Mouse (Mus musculus) testis, adult 2 months (tissue): Measurements from ENCODE around the gene Sh3gl3. TPM values are rescaled to one million over a fixed set of nuclear protein-coding genes. Genes with fewer than 3 reads are reported as not detected.

Experiments used
- H3K27ac ChIP-seq: fragments of 200-500 bp; 2 replicates; pipeline ENCODE4 v1.5.1; 2012; ENCODE audit warnings: low read depth, low read length; ENCODE audit not compliant: control insufficient read depth, insufficient read depth
- H3K27me3 ChIP-seq: fragments of 200-500 bp; 2 replicates; pipeline ENCODE4 v1.6.1; 2012; ENCODE audit warnings: mild to moderate bottlenecking, low read length, moderate library complexity; ENCODE audit not compliant: control insufficient read depth, insufficient read depth
- H3K36me3 ChIP-seq: fragments of 200-500 bp; 2 replicates; pipeline ENCODE4 v1.6.1; 2012; ENCODE audit warnings: mild to moderate bottlenecking, low read length; ENCODE audit not compliant: control insufficient read depth, insufficient read depth
- H3K4me1 ChIP-seq: fragments of 200-500 bp; 2 replicates; pipeline ENCODE4 v1.6.1; 2012; ENCODE audit warnings: low read length; ENCODE audit not compliant: control insufficient read depth, insufficient read depth
- H3K4me3 ChIP-seq: fragments of 200-500 bp; 2 replicates; pipeline ENCODE4 v1.5.1; 2012; ENCODE audit warnings: low read depth, mild to moderate bottlenecking, low read length, moderate library complexity, mixed read lengths; ENCODE audit not compliant: control insufficient read depth
- CTCF ChIP-seq: fragments of 200-500 bp; IDR thresholded peaks from 2 replicates; pipeline ENCODE4 v1.5.1; 2012; ENCODE audit warnings: low read depth, mild to moderate bottlenecking, inconsistent platforms, low read length, moderate library complexity; ENCODE audit not compliant: control insufficient read depth, insufficient read depth, insufficient replicate concordance
- POLR2A ChIP-seq: fragments of 200-500 bp; IDR thresholded peaks from 2 replicates; pipeline ENCODE4 v1.6.1; 2012; ENCODE audit warnings: low read depth, mild to moderate bottlenecking, inconsistent platforms, low read length, moderate library complexity; ENCODE audit not compliant: control insufficient read depth
- polyA plus RNA-seq: library from polyadenylated mRNA; depleted of rRNA; stranded (reverse); fragments of >200 nt; gene quantifications from 2 replicates; pipeline ENCODE4 v1.2.3, GENCODE M21; 2012

Sh3gl3 gene
- polyA plus RNA-seq, 1 experiment = 81.4 TPM

DNA sequence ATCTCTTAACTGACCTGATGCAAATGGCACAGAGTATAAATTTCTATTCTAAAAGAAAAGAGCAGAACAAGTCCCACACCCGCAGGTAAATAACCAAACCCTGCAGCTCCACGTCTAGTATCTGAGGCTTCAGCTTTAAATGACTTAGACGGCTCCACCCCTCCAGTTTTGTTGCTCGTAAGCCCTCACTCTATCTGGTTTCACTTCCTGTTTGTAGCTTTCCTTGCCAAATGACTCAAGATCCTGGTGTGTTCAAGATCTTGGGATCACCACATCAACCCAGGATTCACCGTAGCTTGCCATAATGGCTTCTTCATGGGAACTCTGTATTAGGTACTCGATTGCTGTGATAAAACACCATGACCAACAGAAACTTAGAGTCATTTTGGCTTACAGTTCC, 157.2 kb downstream of the Sh3gl3 start:
- Histone ChIP-seq H3K36me3 (no peaks in the 10 kb centered on the region), H3K4me1 (peaks cover 9% of the 10 kb centered on the region), H3K27ac (no peak overlapping the region), H3K27me3 (no peaks in the 10 kb centered on the region), H3K4me3 (no peak overlapping the region)
- TF ChIP-seq POLR2A (no peak), CTCF (no peak)

DNA sequence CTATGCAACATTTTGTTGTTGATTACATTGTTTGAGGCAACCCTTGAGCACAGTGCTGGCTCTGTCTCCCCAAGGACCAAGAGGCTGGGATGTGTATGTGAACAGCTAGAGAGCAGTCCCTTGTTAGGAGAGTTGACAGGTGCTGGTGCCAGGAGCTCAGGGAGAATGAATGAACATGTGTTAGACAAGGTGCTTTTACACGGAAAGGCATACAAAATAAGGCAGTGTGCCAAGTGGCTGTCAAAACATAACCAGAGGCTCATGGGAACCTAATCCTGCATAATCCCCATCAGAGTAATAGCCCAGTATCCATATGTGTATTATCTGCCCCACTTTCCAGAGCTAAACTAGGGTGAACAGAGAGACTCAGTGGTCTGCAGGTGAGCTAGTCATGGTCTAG, 160.4 kb downstream of the Sh3gl3 start:
- H3K4me1 ChIP-seq = peaks cover 13% of the 10 kb centered on the region
- H3K36me3 ChIP-seq = no peaks in the 10 kb centered on the region
- TF ChIP-seq POLR2A = no peak
- TF ChIP-seq CTCF = no peak
- H3K4me3 ChIP-seq = no peak overlapping the region
- no peak overlapping the region for H3K27ac ChIP-seq
- no peaks in the 10 kb centered on the region for H3K27me3 ChIP-seq

DNA sequence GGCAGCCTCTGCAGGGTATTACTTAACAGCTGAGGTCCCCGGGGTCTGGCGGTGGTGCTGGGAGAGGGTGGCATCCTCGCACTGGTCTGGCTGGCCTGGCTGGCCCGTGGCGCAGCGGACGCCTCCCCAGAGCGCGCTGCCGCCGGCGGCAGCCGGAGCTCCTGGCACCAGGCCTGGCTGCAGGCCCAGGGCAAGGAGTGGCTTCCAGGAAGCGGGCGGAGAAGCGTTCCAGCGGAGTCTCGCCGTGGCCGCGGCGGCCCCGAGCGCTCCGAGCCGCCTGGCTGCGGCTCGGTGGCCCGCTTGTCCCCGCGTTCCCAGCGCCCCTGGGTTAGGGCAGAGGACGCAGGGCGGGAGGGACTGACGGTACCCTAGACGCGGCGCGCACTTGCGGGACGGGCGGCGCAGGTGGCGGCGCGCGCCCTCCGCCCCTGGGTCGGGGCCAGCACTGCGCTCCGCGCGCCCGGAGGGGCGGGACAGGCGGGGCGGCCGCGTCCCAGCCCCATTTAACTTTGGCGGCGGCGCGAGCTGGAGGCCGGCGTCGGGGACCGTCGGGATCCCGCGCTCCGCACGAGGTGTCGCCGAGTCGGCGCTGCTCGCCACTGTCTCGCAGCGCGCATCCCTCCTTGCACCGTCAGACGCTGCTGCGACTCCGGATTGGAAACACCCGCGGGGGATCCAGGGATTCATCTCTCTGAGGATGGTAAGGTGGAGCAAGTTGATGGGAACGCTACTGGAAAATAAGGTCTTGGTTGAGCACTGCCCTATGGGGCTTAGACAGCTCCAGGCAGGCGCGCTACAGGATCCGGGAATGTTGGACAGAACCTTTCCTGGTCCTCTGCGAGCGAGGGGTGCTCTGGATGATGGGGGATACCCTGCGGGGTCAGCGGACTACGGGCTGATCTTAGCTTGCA, 161.8 kb downstream of the Sh3gl3 start, which contains the start of gene Adamtsl3:
TSS of gene Adamtsl3 (plus strand) at position 484 of the 911 bp plus-strand sequence.
- Histone ChIP-seq H3K4me1 (peaks cover 13% of the 10 kb centered on the region), H3K4me3 (peak within 1 kb of the TSS; percentile 41), H3K27me3 (no peaks in the 10 kb centered on the region), H3K27ac (no peak within 1 kb of the TSS), H3K36me3 (no peaks in the 10 kb centered on the region)
- TF ChIP-seq POLR2A (no peak), CTCF (no peak)

DNA sequence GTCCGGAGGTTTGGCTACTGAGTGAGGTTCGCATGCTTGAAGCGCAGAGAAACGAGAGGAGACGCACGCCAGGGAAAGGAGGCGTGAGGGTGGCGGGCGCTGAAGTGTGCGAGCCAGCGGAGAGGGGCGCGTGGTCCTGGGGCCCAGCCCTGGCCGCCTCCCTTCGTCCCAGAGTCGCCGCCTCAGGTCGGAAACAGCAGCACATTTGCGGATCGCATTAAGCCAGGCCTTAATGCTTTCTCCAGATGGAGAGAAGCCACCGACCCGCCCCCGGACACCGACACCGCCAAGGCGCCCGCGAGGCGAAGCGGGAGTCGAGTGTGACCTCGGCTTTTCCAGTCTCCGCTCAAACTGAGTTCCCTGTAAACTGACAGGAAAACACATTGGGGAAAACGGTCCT, 162.5 kb downstream of the Sh3gl3 start:
- H3K27ac ChIP-seq = no peak overlapping the region
- H3K27me3 ChIP-seq = no peaks in the 10 kb centered on the region
- H3K36me3 ChIP-seq = no peaks in the 10 kb centered on the region
- TF ChIP-seq CTCF (0 out of 2 replicates have a peak, but pooled peaks have one; percentile 2), POLR2A (no peak)
- H3K4me1 ChIP-seq = peaks cover 13% of the 10 kb centered on the region
- H3K4me3 ChIP-seq = peak overlapping the region; percentile 41

DNA sequence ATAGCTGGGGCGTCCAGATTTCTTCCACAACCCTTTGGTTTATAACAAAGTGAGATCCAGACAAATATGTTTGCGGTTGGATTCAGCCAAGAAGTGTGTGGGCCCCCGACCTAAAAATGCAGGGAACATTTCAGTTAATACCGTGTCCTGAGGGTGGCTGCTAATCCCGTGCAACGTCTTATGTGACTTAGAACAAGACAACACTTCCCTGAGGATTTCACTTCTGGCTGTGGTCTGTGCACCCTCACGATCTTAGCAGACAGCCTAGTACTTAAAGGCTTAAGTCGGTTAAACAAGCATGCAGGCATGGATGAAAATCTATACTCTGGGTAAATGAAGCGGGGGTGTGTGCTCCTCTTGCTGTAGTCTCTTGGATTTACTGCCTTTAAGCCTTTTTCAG, 164.5 kb downstream of the Sh3gl3 start:
- no peak overlapping the region for H3K4me3 ChIP-seq
- no peaks in the 10 kb centered on the region for H3K36me3 ChIP-seq
- TF ChIP-seq CTCF (no peak), POLR2A (no peak)
- H3K27ac ChIP-seq = no peak overlapping the region
- H3K27me3 ChIP-seq = no peaks in the 10 kb centered on the region
- H3K4me1 ChIP-seq = peaks cover 13% of the 10 kb centered on the region

DNA sequence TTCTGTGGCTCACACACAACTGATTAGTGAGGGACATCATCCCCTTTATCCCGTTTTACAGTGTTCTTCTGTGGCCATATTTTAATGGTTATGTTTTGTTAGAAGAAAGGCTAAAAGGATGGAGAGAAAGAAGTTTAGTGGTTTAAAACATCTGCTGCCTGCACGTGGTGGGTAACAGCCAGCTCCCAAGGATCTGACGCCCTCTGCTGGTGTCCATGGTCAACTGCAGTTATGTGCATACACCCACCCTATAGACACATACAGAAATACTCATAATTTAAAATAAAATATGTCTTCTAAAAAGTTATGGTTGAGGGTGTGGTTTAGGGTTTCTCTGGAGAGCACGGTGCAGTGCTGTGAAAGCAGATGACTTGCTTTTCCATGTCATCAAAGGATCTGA, 164.9 kb downstream of the Sh3gl3 start:
- Histone ChIP-seq H3K4me1 (peaks cover 13% of the 10 kb centered on the region), H3K4me3 (no peak overlapping the region), H3K36me3 (no peaks in the 10 kb centered on the region), H3K27me3 (no peaks in the 10 kb centered on the region), H3K27ac (no peak overlapping the region)
- peak; percentile 50; the same call in 1 of the 2 replicates for TF ChIP-seq CTCF
- no peak for TF ChIP-seq POLR2A

DNA sequence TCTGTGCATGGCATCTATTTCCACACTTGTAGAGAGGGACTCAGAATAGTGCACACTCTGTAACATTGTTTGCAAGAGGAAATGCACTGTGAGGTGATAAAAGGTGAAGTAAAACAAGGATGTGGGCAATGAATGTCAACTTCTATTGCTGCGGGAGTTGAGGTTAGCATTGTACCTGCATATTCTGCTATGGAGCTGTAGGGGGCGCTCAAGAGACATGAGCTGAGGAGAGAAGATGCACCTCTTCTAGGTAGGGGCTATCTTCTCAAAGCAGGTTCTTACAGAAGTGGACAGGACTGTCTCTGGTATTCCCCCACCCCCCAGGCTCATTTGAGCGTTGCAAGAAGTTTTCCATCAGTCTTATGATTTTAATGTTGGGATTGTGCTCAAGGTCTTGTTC, 165.6 kb downstream of the Sh3gl3 start:
- no peak overlapping the region for H3K4me3 ChIP-seq
- TF ChIP-seq POLR2A (no peak), CTCF (peak; percentile 23; the same call in 1 of the 2 replicates)
- peaks cover 13% of the 10 kb centered on the region for H3K4me1 ChIP-seq
- no peaks in the 10 kb centered on the region for H3K36me3 ChIP-seq
- H3K27ac ChIP-seq = no peak overlapping the region
- no peaks in the 10 kb centered on the region for H3K27me3 ChIP-seq
